Mouse (Mus musculus): ENCODE results near the gene Patj. TPM values are rescaled to one million over a fixed set of nuclear protein-coding genes. Genes with fewer than 3 reads are reported as not detected.

Patj gene
- total RNA-seq, 1 experiment from 2014 or later = 26.1 TPM

Other genes starting within 250 kb of the Patj start
- 24.0 and 25.8 TPM in 2 replicates for gene Tm2d1, start 12.5 kb upstream of the Patj start, total RNA-seq (2017)